Mouse (Mus musculus): ENCODE results near the gene Endov.

Endov gene

DNA sequence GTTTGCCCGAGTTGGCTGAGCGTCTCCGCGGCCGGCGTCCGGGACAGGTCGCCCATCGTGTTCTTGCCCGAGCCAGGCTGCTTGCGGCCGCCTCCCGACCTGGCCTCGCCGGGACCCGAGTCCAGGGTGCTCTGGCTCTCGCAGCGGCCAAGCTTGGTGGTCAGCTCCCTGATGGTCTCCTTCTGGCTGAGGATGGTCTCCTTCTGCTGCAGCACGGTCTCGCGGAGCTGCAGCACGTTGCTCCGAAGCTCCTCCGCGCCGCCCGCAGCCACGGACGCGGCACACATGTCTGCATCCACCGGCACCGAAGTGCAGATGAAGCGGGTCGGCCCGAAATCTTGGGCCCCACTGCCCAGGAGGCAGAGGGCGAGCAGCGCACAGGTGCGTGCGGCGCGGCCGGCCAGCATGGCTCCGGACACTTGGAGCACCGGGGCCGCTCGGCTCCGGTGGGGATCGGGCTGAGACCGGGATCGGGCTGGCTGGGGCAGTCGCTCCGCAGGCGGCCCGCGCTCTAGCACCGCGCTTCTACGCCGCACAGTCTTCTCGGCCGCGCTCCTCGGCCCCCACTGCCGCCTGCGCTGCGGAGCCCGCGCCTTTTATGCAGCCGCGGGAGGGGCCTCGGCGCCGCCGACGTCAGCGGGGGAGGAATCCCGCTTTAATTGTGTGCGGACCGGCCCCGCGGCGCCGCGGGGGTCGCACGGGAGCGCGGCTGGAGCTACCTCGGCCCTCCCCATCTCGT lies 56.2 kb downstream of the Endov start, which contains the start of gene Nptx1:
Gene Nptx1 (minus strand): TSS at position 571 of the 739 bp plus-strand sequence.
- no peak for DNase-seq

DNA sequence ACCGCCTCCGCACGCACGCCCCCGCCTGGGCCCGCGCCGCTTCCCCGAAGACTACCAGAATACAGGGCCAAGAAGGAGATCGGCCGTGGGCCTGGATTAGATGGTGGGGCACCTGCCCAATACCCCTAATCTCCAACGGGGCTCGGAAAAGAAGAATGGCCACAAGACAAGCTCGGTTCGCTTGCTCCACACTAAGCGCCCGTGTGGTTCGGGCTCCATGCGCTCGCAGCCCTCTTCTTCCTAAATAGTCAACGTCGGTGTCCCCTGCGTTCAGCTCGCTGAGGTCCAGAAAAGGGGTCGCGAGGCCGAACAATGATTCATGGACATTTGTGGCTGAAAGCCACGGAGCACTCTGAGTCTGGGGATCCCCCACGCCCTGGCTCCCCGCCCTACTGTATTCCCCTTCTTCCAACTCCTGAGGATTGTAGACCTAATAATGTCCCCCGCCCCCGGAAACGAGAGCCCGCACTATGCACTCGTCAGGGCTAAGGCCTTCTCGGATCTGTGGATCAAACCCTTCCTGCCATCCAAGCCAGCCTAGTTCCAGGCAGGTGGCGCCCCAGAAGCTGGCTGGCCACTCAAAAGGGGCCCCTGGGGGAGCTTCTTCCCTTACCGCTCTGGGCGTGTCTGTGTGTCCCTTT lies 56.9 kb downstream of the Endov start:
- no peak for DNase-seq

DNA sequence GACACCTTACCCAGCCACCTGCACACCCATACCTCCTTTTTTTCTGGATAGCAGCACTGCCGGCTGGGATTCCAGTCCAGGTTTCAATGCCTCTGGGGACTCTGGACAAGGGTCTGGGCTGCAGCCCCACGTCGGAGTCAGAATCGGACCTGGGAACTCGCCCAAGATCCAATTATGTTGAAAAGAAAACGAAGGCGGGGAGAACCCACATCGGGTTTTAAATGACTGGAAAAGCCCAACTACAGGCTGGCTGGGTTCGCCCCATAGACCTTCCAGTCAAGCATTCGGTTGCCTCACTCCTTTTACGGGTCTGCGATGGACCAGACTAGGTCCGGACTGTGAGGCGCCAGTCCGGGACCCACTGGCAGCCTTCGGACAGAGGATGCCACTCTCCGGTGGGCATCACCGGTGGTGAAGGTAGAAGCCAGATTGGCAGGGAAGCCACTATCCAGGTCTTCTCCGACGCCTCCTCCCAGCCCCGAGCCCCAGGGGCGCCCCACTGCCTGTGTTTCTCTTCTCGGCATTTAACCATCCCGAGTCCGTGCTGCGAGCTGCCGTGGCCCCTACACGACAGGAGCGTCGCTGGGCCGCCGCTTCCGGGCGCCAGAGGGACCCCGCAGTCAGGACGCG lies 57.7 kb downstream of the Endov start:
- no peak for DNase-seq

DNA sequence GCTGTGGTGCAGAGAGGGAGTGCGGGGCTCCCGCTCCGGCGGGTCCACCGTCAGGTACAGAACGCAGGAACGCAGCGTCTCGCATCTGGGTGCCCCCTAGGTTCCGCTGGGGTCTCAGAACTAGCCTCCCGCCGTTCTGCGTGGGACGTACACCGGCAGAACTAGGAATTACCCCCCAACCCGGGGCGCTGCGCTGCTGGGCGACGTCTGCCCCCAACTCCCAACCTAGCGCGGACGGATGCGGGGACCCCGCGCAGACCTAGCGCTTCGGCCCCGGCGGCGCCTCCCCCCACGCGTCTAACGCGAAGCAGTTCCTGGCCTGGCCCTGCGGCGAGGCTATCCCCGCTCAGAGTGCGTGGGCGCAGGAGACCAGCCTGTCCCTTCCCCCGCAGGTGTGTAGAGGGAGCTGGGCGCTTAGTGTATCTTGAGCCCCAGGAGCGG lies 58.2 kb downstream of the Endov start:
- DNase-seq, result no peak

DNA sequence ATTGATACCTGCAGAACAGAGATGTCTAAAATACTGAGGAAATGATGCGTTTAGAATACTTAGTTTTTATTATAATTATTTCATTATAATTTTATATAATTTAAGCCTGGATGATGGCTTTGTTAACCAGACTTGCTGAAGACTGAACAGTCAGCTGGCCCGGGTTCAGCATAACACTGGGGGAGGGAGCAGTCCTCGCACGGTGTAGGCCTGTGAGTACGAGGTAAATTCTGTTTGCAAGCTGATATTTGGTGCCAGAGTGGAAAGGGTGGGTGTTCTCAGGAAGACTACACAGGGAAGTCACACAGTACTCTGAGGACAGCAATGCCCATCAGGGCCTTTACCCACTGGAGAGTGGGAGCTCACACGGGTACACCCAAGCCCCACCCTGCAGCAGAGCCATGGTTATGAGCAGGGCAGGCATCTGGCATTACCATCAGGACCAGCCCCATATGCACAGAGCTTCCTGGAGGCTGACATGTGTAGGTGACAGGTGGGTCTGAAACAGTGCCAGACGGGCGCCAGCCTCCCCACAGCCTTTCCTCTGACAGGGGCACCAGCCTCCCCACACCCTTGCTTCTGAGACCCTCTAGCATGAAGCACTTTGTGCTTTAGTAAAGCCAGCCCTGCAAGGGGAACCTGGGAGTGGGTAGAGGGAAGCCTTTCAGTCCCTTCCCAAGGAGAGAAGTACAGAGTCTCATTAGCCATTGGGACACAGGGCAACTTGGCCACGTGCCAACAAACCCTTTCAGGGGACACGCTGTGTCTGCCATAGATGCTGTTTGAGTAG lies 59.6 kb downstream of the Endov start:
- DNase-seq, result no peak

DNA sequence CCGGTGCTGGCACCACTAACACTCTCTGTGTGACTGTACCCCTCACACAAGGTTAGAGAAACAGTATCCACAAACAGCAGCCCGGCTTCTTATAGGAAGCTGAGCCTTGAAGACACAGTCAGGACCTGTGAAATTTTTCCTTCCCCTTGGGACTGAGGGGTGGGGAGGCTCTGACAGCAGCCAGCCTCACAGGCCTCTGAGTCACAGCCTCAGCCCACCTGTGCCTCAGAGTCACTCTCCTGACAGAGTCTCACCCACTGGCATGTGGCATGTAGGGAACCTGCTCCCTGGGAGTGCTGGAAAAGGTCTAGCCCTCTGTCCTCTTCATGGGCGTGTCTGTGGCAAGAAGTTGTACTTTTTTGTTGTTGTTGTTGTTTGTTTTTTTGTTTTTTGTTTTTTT lies 60.3 kb downstream of the Endov start:
- no peak for DNase-seq

DNA sequence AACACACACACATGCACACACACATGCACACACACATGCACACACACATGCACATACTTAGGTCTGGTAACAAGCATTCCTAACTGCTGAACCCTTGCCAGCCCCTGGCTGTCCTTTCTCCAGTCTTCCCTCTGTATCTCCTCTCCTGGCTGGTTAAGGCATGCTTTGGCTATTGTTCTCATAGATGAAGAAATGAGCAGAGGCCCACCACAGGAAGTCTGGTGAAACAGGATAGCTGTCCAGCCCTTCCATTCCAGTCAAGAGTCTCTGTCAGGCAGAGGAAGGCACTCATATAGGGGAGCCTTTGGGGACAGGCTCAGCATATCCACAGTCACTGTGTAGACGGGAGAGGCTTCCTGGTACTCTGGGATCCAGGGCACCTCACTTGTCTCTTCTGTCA lies 61.2 kb downstream of the Endov start:
- DNase-seq, result no peak

DNA sequence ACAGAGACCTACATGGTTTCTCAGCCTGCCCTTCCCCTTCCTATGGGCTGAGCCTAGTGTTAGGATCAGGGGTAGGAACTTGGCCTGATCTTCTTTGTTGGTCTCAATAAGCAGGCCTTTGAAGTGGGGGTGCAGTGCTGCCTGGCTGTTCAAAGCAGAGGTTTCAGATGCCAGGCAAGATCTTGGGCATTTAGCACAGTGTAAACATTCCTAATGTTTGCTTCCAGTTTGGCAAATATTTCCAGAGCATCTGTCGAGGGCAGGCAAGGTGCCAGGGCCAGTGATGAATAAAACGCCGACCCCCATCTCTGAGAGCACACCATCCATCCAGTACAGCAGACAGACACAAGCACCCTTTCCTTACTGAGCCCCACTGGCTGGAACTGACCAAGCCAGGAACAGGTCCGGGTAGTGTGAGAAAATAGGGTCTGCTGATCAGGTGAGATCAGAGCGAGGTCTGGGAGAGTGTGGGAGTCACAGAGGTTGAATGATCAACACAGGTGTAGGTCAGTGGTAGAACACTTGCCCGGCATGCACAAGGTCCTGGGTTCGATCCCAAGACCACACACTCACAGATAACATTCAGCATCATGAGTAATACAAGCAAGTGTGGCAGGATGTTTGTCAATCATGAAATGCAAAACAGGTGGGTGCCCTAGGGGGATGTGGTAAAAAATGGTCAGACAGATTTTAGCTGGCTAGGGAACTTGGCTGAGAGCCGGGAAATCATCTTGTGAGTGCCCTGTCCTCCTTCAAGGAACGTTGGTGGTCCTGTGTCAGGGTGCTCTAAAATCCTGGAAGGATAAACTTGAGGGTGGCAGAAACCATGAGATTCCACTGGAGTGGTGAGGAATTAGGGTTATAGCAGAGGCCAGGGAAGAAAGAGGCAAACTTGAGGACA lies 62.0 kb downstream of the Endov start:
- no peak for DNase-seq

DNA sequence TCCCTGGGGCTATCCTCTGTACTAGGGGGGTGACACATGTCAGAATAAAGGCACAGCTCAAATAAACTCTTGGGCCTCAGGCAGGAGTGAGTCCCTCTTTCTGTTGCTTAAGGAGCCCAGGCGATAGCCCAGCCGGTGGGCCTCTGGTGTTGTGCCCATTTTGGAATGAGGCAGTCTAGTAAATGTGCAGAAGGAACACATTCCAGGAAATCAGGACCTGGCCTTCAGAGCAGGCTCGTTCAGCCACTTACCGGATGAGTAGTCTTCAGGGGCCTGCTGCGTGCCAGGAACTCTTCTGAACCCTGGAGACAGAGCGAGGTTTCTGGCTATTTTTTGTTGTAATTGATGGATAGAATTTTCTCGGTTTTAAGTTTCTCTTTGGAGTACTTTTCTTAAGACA lies 63.6 kb downstream of the Endov start:
- no peak for DNase-seq

DNA sequence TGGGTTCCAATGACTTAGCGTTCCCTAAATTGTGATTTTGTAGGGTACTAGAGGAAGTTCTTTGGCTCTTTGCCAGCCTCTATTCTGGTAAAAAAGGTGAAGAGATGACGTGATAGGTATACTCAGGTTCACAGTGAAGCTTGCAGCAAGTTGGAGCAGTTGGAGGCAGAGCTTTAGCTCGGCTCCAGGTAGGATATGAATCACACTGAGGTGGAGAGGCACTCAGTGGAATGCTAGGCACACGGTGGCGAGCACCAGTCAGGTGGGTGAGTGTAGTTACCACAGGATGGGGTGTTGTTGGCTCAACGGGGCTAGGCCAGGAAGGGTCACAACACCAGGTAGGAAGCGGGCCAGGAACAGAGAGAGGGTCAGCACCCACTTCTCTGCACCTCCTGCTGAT lies 64.0 kb downstream of the Endov start:
- DNase-seq, result no peak

DNA sequence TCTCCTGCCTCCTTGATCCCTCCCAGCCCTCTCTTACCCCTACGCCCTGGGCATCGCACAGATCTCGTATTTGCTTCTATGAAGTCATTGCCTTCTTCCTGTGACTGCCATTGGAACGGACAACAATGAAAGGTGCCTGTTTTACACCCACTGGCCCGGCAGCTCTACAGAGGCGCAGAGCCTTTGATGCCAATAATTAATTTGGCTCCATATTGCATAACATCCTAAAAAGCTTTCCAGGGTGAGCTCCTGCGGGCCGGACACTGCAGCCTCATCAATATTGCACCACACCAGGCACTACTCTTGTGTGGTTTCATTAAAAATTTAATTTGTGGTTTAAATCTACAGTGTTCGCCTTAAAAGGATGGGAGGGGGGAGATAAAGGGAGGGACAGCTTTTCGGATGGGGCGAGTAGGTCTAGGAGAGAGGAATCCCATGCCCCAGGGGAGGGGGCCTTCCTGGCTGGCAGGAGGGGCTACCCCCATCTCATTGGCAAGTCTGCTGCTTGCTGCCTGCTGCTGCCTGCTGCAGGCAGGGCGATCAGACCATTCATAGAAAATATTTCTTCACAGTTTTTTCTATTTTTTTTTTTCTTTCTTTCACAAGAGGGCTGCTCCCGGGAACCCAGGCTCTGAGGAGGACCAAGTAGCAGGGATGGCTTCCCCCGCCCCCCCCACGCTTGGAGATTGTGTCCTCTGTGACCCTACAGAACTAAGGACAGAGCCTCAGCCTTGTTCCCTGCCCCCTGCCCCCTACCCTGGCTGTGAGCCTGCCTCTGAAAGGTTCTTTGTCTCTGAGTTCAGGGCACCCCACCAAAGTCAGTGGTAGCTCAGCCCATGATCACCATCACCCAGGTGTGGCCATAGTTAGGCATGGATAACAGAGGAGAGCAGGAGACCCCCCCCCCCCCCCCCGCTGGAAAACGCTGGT lies 67.1 kb downstream of the Endov start:
- no peak for DNase-seq

DNA sequence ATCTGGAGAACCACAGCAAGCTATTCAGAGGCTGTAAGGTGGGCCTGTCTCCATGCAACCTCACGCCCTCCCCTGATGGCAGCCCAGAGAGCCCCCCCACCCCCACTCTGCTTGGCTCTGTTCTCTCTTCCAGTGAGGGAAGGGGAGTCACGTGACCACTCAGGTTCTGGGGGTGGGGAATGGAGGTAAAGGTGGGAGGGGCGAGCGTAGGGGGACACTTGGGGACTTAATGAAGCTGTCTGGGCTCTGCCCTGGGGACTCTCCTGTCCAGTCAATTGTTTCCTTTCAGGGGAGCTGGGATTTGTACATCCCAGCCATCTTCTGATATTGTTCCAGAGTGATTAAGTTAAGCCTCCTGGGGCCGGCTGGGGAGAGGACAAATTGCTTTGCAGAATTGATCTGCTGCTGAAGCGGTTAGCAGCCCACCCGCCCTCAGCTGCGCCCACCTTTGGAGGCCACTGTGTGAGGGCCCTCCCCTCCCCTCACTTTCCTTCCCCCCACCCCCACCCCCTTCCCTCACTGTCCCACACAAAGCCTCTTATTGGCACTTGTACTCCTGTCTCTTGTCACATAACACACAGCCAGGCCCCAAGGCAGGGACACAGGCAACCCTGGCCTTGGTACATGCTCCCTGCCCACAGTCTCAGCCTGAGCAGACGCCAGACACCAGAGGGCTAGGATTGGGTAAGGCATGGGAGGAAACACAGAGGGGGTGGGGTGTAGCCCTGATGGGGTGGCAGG lies 67.9 kb downstream of the Endov start:
- DNase-seq, result no peak

Data from kidney, adult 8-10 months (tissue).